Mouse (Mus musculus) A20 (cell line): Measurements from ENCODE around the gene Iqsec1.
A peak's percentile ranks its signal among the peaks of the same experiment; 100 is the strongest.

ENCODE experiments used
- DNase-seq: peaks from one replicate; pipeline ENCODE4 v3.0.0-alpha.2; 2011; ENCODE audit warnings: low read depth, low spot score

The Iqsec1 gene

DNA sequence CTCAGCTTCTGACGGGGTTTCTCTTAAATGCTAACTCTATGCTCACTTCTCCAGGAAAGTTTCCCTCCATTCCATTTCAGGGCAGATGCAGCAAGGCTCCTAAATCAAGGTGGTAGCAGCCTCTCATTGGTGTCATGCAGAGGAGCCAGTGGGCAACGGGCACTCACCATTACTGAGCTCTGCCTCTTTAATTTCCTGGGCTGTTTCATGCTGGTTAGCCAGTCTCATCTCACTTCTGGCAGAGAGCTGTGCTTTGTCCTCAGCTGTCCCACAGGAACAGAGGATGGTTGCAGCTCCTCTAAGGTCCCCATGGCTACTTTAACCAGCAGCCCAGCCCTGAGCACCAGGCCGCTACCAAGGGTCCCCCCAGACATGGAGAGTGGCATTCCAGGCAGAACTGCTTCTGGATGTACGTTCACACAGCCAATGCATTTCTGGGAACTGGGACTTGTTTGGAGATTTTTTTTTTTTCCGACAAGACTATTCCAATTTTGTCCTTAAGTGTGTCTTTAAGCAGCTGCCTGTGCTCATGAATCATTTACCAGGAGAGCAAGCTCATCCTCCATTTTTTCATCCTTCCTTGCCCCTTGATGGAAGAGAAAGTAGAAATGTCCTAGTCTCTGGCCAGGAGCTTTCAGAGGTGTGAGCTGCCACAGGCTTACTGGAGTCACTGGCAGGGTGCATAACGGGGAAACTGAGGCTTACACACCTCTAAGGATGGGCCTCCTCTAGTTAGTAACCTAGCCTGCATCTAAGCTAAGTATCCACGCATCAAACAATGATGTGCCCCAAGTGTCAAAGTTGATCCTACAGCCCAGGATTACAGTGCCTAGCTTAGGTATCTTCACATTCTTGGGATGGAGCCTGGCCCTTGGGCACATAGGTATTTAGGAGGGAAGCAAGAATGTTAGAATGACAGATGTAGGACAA lies 98.9 kb downstream of the Iqsec1 start:
- DNase-seq: no peak

DNA sequence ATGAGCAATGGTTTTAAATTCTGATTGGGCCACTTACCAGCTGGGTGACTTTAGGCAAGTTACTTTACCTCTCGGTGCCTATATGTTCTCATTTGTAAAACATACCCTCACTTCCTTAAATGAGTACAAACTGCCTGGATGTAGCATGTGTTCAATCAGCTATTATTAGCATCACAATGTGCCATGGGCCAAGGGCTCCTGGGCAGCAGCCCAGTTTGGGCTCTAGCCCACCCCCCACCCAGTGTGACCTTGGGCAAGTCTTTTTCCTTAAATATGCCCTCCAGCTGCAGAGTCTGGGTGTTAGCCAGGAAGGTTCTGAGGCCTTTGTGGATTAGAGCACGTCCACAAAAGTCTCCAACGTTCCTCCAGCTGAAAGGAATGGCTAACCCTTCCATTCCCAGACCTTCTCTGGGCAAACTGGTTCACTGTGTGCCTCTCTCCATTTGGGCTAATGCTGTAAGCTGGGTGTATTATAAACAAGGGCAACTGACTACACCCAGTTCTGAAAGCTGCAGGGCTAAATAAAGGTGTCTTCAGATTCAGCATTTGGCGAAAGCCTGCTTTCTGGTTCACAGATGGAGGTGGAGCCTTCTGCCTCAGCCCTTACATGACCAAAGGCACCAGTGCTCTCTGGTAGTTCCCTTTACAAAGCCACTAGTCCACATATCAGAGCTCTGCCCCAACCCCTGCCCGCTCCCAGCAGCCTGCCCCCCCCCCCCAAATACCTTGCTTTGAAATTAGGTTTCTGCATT lies 101.3 kb downstream of the Iqsec1 start:
- DNase-seq: no peak

DNA sequence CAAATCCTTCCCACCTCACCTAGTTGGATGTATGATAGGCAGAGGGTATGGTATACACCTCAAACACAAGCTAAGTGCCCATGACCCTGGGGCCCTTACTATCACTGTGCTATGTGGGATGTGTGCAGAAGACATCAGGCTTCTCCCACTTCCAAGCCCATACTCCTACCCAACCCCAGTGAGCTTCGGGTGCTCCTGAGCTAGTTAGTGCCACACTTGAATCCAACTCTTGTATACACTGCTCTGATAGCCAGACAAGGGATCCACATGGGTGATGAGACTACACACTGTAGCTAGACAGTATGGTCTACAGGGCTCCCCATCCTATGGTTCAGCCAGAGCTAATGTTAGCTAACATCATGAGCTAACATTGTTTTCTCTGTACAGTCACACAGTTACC lies 102.9 kb downstream of the Iqsec1 start:
- DNase-seq: no peak

DNA sequence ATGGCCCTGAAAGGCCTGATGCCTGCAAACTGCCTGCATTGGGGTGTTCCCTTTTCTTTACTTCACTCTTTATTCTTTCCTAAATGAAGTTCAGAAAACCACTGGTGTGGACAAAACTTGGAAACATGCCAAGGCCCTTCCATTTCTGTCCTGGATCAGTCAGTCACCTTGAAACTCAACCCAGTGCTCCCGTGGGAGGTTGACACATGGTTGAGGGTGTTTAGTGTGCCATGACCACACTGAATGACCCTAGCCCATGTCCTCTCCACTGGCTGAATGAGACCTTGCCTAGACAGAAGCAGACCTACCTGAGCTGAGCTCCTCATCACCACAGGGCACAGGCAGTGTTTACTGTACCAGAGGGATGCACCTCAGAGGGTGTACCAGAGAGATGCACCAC lies 103.9 kb downstream of the Iqsec1 start:
- no peak for DNase-seq

DNA sequence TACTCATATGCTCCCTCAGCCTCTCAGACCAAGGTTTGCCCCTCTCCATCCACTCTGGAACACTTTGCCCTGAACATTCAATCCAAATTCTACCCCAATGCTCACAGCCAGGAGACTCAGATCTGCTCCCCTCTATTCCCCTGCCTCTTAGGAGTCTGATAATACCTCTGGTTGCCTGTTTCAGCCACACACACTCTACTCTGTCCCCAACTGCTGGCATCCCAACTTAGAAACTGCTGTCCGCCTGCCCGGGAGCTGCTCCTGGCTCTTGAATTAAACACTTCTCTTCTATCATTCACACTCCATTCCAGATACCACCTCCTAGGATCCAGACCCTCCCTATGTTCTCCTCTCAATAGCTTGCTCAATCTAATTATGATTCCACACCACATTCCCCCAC lies 107.5 kb downstream of the Iqsec1 start:
- DNase-seq: no peak

DNA sequence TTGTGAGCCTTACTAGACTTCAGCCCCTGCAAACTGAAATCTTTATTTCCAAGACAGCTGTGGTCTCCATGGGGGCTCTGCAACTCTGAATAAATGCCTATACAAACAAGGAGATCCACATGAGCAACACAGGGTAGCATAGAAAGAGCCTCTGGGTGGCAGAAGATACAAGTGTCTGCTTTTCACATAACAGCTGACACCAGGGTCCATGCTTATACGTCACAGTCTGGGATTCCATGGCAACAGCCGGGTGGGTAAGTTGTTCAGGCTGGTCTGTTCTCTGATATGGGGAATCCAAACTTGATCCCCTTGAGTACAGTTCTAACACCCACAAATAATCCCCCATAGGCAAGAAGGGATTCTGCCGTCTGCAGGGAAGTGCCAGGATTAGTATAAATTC lies 108.1 kb downstream of the Iqsec1 start:
- no peak for DNase-seq

DNA sequence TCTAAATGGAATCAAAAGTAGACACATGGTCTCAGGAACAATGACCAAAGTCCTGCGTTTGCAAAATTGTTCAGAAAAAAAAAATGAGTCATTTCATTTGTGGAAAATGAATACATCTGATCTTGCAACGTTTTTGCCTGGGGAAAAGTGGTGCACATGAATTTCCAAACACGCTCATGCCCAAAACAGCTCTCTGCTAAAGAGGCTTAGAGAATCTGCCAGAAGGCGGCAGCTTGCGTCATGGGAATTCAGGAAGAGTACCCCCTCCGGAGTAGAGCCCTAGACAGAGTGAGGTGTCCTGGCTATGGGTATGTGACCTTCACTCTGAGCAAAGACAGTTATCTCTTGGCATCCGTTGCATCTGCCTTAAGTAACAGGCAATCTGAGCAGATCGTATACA lies 116.9 kb downstream of the Iqsec1 start:
- no peak for DNase-seq

DNA sequence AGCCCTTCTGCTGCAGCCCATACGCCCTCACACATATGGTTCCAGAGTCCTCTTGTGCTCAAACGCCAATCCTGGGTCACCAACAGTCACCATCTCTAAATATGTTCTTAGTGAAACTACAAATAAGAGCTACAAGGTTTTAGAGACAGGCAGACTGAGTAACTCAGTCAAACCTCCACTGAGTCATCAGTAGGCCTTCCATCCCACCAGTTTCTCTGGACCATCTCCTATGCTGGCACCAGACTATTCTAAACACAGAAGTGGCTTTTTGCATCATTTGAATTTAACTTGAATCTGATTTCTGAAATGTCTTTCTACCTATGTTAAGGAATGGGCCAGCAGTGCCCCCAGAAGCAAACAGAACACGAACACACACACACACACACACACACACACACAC lies 120.5 kb downstream of the Iqsec1 start:
- no peak for DNase-seq

DNA sequence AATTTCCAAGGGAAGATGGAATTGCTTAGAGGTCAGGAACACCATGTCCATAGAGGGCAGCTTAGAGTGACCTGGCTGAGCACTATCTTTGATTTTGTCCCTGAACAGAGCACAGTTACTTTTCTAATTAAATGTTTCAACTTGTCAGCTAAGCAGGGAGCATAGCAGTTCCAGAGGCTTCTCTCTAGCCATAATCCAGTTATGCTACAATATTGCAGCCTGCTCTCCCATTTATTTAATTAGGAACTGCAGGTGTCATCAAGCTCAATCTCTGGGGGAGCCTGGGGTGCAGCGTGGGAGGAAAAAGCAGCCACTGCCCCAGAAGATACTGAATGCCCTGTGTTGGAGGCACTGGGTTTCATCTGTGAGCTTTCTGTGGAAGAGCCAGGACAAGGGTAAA lies 127.1 kb downstream of the Iqsec1 start:
- DNase-seq: no peak

DNA sequence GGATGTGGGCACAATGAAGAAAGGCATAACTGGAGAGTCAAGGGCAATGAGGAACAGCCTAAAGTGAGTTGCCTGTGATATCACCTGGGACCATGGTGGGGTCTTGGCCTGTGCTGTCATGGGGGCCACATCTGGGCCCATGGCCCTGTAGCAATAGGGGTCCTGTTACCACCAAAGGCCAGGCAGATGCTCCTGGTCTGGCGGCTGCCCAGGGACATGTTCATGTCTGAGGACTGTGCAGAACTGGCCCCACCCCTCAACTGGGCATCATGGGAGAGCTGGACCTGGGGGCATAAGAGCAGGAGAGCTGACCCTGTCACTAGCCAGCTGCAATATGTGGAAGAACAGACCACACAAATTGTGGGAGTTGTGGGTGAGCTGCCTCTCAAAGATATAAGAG lies 130.6 kb downstream of the Iqsec1 start:
- DNase-seq: no peak

DNA sequence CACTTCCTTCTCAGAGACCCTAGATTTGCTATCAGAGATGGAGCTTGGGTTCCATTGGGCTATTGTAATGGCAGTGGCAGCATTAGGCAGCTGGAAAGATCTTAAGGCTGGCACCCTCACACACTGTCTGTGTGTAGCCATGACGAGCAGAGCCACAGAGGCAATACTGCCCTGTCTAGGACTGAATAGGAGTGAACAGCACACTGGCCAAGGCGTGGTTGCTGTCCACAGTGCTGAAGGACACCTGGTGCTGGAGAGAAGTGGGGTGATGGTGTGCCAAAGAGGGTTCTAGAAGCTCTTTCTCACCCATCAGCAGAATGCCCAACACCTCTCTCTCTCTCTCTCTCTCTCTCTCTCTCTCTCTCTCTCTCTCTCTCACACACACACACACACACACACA lies 136.1 kb downstream of the Iqsec1 start:
- DNase-seq: peak; percentile 12

DNA sequence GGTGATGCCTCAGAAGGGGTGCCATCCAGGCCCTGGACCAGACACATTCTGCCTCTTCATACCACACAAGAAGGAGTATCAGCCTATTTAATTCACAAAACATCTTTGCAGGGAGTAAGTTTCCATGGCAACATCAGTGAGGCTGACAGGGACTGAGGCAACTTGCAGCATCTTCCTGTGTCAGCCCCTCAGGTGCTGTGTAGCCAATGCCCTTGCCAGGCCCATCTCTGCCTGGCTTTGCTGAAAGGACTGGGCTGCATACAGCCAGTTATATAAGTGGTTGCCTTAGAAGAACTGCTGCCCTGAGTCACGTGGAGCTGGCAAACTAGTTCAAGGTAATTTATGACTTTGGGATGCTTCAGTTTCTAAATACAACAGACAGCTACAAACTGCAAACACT lies 140.4 kb downstream of the Iqsec1 start:
- no peak for DNase-seq

DNA sequence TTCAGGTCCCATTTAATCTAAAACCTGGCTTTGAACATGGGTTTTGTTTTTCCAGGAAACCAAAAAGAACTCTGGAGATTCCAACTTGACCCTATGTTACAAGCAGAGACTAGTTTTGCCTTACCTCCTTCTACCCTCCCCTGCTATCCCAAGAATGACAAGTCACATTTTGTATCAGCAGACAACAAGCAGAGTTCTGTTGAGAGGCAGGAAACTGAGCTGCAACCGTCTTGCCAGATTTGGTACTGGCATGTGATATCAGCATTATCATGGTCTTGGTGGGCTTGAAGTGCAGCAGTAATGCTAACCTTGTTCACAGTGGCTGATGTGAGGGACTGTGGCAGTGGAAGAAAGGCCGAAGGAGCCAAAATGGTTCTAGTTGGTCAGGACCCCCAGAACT lies 141.0 kb downstream of the Iqsec1 start:
- no peak for DNase-seq

DNA sequence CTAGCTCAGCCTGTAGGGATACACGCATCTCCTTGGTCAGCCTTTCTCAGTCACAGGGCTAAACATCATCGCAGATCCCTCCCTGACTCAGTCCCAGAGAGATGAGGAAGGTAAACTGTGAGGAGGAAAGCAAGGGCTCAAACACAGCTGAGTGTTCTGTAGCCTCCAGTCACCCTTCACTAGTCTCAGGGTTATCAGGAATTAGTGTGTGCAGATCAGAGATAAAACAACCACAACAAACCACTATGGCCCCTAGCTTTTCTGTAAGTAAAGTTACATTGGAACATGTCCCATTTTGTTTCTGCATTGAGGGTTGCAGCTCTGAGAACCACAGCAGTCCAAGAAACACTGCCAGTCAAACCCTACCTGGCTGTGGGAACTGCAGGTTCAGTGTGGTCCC lies 148.5 kb downstream of the Iqsec1 start:
- DNase-seq: no peak

DNA sequence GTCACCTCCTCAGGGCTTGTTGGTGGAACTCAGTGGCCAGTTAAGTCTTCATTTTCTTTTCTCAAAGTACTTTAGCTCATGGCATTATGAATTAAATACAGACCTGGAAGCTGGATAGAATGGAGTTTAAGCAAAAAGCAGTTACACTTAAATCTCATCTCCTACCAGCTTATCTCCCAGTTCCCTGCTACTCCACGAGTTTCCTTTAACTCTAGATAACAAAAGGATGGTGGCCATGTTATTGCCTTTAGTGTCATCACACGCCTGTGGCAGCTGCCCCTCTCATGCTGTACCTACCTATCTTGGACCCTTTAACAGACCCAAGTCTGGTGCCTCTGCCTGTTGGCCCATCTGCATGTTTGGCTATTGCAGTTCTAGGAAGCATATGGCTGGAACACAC lies 151.7 kb downstream of the Iqsec1 start:
- no peak for DNase-seq

DNA sequence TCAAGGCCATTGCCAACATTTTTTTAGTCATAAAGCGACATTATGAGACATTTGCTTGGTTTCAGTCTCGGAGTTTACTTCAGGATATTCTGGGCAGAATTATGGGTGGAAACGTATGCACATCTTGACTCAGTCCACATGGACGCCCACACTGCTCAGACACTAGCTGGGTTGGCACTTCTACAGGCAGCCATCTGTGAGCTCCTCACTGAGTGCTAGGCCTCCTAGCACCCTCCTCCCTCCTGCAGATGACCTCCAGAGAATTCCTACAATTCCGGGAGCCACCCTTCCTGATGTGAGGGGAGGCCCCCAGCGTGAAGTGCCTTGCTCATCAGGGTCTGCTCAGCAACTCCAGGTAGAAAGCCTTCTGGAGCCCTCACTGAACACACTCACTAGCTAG lies 158.9 kb downstream of the Iqsec1 start:
- no peak for DNase-seq

DNA sequence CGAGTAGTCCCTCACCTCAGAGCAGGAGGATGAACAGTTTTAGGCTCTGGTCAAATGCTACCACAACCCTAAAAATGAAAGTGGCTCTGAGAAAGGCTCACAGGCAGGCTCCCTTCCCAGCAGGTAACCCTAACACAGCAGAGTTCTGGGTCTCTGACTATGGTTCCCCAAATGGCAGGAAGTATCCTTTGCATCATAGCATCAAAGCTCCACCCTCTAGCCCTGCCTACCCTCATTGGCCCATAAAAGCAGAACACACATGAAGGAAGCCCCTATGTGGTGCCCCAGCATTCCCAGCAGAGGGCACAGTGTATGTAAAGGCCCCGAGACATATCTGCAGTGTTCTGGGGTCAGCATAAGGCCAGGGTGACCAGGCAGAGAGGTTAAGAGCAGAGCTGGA lies 163.4 kb downstream of the Iqsec1 start:
- DNase-seq: peak; percentile 73

DNA sequence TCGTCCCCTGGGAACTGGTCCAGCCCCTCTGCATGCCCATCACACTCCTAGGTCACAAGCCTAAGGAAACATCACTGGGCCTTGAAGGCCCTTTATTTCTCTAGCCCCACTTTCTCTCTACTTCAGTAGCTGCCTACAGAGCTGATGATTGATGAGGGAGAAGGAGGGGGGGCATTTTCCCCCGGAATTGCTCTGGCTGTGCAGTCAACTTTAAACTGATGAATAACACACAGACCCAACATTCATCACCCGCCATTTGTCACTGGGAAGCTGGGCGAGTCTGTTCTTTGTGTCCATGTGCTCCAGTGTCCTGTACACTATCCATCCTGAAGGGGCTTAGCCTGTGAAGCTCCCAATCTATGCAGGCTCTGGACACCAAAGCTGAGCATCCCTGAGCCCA lies 165.2 kb downstream of the Iqsec1 start:
- DNase-seq: no peak

DNA sequence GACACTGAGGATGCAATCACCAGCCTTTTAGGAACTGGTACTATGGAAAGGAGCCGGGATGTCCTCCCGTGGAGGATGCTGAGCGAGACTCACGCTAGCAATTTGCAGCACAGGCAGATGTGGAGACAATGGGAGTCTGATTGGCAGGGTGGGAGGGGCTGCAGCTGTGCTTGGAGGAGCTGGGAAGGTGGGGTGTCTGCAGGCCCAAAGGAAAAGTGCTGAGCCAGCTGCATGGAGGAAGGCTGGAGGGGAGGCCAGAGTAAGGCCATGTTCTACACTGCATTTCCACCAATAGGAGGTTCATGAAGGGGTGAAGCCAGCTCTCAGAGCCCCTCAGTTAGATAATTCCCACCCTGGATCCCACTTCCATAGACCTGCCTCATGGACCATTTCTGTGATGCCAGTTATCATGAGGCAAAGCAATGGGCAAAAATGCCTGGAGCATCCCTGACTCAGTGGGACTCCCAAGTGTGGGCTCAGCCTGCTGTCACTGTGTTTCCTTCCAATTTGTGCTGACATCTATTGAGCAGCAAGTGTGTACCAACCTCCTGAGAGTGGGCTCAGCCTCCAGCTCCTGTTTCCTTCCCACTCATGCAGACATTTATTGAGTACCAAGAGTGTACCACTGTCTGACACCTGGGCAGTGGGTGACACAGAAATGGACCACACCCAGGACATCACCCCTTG lies 166.4 kb downstream of the Iqsec1 start:
- DNase-seq: no peak

DNA sequence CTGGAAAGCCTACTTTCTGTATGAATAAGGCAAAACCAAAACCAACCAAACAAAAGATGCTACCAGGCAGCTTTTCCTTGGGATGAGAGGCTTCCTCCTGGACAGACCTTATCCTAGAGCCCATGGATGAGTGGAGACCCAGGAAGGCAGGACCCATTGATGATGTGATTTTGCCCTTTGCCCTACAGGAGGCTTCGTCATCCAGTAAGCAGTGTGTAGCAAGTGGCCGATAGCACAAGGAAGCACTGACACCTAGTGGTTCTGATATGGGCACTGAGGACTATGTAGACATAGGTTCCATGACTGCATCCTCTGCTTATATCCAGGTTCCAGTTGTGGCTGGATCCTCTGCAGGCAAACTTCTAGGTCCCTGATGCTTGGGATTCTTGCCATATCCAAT lies 168.6 kb downstream of the Iqsec1 start:
- DNase-seq: peak; percentile 24

DNA sequence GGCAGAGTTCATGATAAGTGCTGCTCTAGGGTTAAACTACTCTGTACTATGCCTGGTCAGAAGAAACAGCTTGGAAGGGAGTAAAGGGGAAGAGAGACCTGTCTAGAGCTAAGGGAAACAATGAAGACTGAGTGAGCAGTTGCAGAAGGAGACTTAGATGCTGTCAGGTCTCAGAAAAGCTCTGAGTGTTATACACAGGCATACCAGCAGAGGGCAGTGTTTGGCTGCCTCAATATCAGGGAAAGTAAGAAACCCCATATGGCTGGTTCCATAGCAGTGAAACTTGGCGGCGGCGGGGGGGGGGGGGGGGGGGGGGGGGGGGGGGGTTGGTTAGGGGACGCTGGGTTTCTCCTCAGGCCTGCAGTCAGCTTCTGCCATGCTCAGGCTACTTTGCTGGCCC lies 169.5 kb downstream of the Iqsec1 start:
- DNase-seq: peak; percentile 63

DNA sequence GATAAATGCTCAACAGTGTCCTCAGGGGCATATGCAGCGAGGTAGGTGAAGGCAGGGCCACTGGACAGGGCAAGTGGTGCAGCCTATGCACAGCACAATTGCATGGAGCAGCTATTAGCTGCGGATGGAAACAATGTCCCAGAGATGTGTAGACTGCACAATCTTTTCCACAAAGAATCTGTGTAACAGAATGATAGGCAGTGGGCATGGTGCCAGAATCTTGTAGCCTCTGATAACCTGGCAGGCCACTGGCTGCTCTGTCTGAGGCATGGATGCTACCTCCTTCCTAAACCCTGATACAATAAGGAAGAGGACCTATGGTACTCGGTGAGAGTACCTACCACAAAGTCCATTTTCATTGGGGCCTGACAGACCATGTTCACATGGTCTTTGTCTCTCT lies 171.9 kb downstream of the Iqsec1 start:
- DNase-seq: no peak
